Mouse (Mus musculus): ENCODE results near the gene Vezf1. TPM values are rescaled to one million over a fixed set of nuclear protein-coding genes. Genes with fewer than 3 reads are reported as not detected.
A peak's percentile ranks its signal among the peaks of the same experiment; 100 is the strongest.

Gene Vezf1
- polyA plus RNA-seq, 1 experiment from 2014 or later, result 26.8 TPM

GRCm38 (mm10) chr11:88125483-88125882 lies 57.4 kb downstream of the Vezf1 start:
- Histone ChIP-seq H3K9me3 (ENCODE audit: low read length) (no peaks in the 10 kb centered on the region), H3K4me1 (ENCODE audit: insufficient read depth, low read depth, low read length) (no peaks in the 10 kb centered on the region), H3K36me3 (ENCODE audit: insufficient read depth, low read length) (no peaks in the 10 kb centered on the region), H3K27me3 (replicated peaks; ENCODE audit: insufficient read depth, low read length) (no peaks in the 10 kb centered on the region), H3K9ac (replicated peaks; ENCODE audit: low read depth) (no peak overlapping the region), H3K4me2 (replicated peaks; ENCODE audit: low read depth, low read length) (no peak overlapping the region), H3K27ac (ENCODE audit: low read length) (no peak overlapping the region), H3K4me3 (ENCODE audit: low read depth, low read length) (no peak overlapping the region)
- no peak for DNase-seq (ENCODE audit: low spot score)
- 67% methylated on average over 6 of the region's 7 CpGs for WGBS
- no peak for ATAC-seq
- no peak for TF ChIP-seq CTCF (IDR thresholded peaks at IDR 0.05)
- TF ChIP-seq EP300 (IDR thresholded peaks at IDR 0.05), result no peak

GRCm38 (mm10) chr11:88126306-88126793 lies 58.3 kb downstream of the Vezf1 start:
- WGBS, result 41% methylated on average over 5 of the region's 5 CpGs

GRCm38 (mm10) chr11:88128461-88128860 lies 60.4 kb downstream of the Vezf1 start:
- 92% methylated on average over 9 of the region's 9 CpGs for WGBS
- no peaks in the 10 kb centered on the region for H3K9me3 ChIP-seq (ENCODE audit: low read length)
- ATAC-seq, result no peak

More at GRCm38 (mm10) chr11:88126306-88126793, 58.3 kb downstream of the Vezf1 start:
- H3K27me3 ChIP-seq (replicated peaks; ENCODE audit: insufficient read depth, low read length), result no peaks in the 10 kb centered on the region
- no peaks in the 10 kb centered on the region; the same call in 1 of the 2 replicates for H3K4me1 ChIP-seq (ENCODE audit: insufficient read depth, low read depth, low read length)
- no peak overlapping the region for H3K4me2 ChIP-seq (replicated peaks; ENCODE audit: low read depth, low read length)
- TF ChIP-seq EP300 (IDR thresholded peaks at IDR 0.05), result no peak
- TF ChIP-seq CTCF (IDR thresholded peaks at IDR 0.05), result no peak
- H3K36me3 ChIP-seq (ENCODE audit: insufficient read depth, low read length), result no peaks in the 10 kb centered on the region
- no peak overlapping the region for H3K9ac ChIP-seq (replicated peaks; ENCODE audit: low read depth)
- DNase-seq (ENCODE audit: low spot score), result no peak
- H3K9me3 ChIP-seq (ENCODE audit: low read length), result no peaks in the 10 kb centered on the region
- H3K27ac ChIP-seq (ENCODE audit: low read length), result no peak overlapping the region
- H3K4me3 ChIP-seq (ENCODE audit: low read depth, low read length), result no peak overlapping the region
- no peak for ATAC-seq

GRCm38 (mm10) chr11:88129281-88129680 lies 61.2 kb downstream of the Vezf1 start:
- DNase-seq (ENCODE audit: low spot score) (no peak), ATAC-seq (no peak)
- Histone ChIP-seq H3K36me3 (ENCODE audit: insufficient read depth, low read length) (no peaks in the 10 kb centered on the region), H3K4me2 (replicated peaks; ENCODE audit: low read depth, low read length) (no peak overlapping the region), H3K9ac (replicated peaks; ENCODE audit: low read depth) (no peak overlapping the region), H3K27ac (ENCODE audit: low read length) (no peak overlapping the region), H3K4me3 (ENCODE audit: low read depth, low read length) (no peak overlapping the region), H3K9me3 (ENCODE audit: low read length) (no peaks in the 10 kb centered on the region), H3K4me1 (ENCODE audit: insufficient read depth, low read depth, low read length) (peaks cover 6% of the 10 kb centered on the region; the same call in 1 of the 2 replicates), H3K27me3 (replicated peaks; ENCODE audit: insufficient read depth, low read length) (no peaks in the 10 kb centered on the region)
- WGBS, result 83% methylated on average over 3 of the region's 3 CpGs
- TF ChIP-seq EP300 (IDR thresholded peaks at IDR 0.05) (no peak), CTCF (IDR thresholded peaks at IDR 0.05) (no peak)

More at GRCm38 (mm10) chr11:88128461-88128860, 60.4 kb downstream of the Vezf1 start:
- Histone ChIP-seq H3K27me3 (replicated peaks; ENCODE audit: insufficient read depth, low read length) (no peaks in the 10 kb centered on the region), H3K4me2 (replicated peaks; ENCODE audit: low read depth, low read length) (no peak overlapping the region), H3K9ac (replicated peaks; ENCODE audit: low read depth) (no peak overlapping the region), H3K36me3 (ENCODE audit: insufficient read depth, low read length) (no peaks in the 10 kb centered on the region), H3K4me1 (ENCODE audit: insufficient read depth, low read depth, low read length) (peaks cover 6% of the 10 kb centered on the region; the same call in 1 of the 2 replicates), H3K27ac (ENCODE audit: low read length) (no peak overlapping the region), H3K4me3 (ENCODE audit: low read depth, low read length) (no peak overlapping the region)
- no peak for TF ChIP-seq CTCF (IDR thresholded peaks at IDR 0.05)
- TF ChIP-seq EP300 (IDR thresholded peaks at IDR 0.05), result no peak
- no peak for DNase-seq (ENCODE audit: low spot score)

GRCm38 (mm10) chr11:88129935-88130334 lies 61.9 kb downstream of the Vezf1 start:
- H3K9me3 ChIP-seq (ENCODE audit: low read length), result no peaks in the 10 kb centered on the region
- H3K4me3 ChIP-seq (ENCODE audit: low read depth, low read length), result no peak overlapping the region
- no peaks in the 10 kb centered on the region for H3K27me3 ChIP-seq (replicated peaks; ENCODE audit: insufficient read depth, low read length)
- WGBS, result 91% methylated on average over 10 of the region's 10 CpGs
- DNase-seq (ENCODE audit: low spot score) (no peak), ATAC-seq (no peak)
- no peak for TF ChIP-seq CTCF (IDR thresholded peaks at IDR 0.05)
- no peak for TF ChIP-seq EP300 (IDR thresholded peaks at IDR 0.05)
- no peak overlapping the region for H3K27ac ChIP-seq (ENCODE audit: low read length)
- H3K4me1 ChIP-seq (ENCODE audit: insufficient read depth, low read depth, low read length), result peaks cover 6% of the 10 kb centered on the region; the same call in 1 of the 2 replicates
- H3K4me2 ChIP-seq (replicated peaks; ENCODE audit: low read depth, low read length), result no peak overlapping the region
- H3K9ac ChIP-seq (replicated peaks; ENCODE audit: low read depth), result no peak overlapping the region
- H3K36me3 ChIP-seq (ENCODE audit: insufficient read depth, low read length), result no peaks in the 10 kb centered on the region

- DNase-seq (ENCODE audit: low spot score), result peak; percentile 72
Measured at GRCm38 (mm10) chr11:88131847-88132246, 63.8 kb downstream of the Vezf1 start.

More at GRCm38 (mm10) chr11:88131847-88132246, 63.8 kb downstream of the Vezf1 start:
- Histone ChIP-seq H3K4me2 (replicated peaks; ENCODE audit: low read depth, low read length) (peak overlapping the region; percentile 39), H3K27me3 (replicated peaks; ENCODE audit: insufficient read depth, low read length) (no peaks in the 10 kb centered on the region), H3K9ac (replicated peaks; ENCODE audit: low read depth) (no peak overlapping the region), H3K4me1 (ENCODE audit: insufficient read depth, low read depth, low read length) (peaks cover 6% of the 10 kb centered on the region; the same call in 1 of the 2 replicates), H3K4me3 (ENCODE audit: low read depth, low read length) (no peak overlapping the region), H3K27ac (ENCODE audit: low read length) (peak overlapping the region; percentile 62), H3K36me3 (ENCODE audit: insufficient read depth, low read length) (no peaks in the 10 kb centered on the region), H3K9me3 (ENCODE audit: low read length) (no peaks in the 10 kb centered on the region)
- ATAC-seq, result peak; percentile 77
- TF ChIP-seq CTCF (IDR thresholded peaks at IDR 0.05), result no peak
- TF ChIP-seq EP300 (IDR thresholded peaks at IDR 0.05), result no peak; the same call in 1 of the 2 replicates
- 14% methylated on average over 8 of the region's 8 CpGs for WGBS

Other genes with a start within 250 kb of the Vezf1 start
- not detected in 2 replicates for gene Lpo, start 240.0 kb upstream of the Vezf1 start, polyA plus RNA-seq (2015; fragmentation: Nextera tagmentation; extraction: Ambion mirVana)
- 5.6 and 7.5 TPM in 2 replicates for gene Mks1, start 215.1 kb upstream of the Vezf1 start, polyA plus RNA-seq (2015; fragmentation: Nextera tagmentation; extraction: Ambion mirVana)
- not detected in 2 replicates for gene Epx, start 192.7 kb upstream of the Vezf1 start, polyA plus RNA-seq (2015; fragmentation: Nextera tagmentation; extraction: Ambion mirVana)
- gene Olfr462, start 176.0 kb upstream of the Vezf1 start, polyA plus RNA-seq (2015; fragmentation: Nextera tagmentation; extraction: Ambion mirVana), result not detected in 2 replicates
- not detected in 2 replicates for gene Olfr463, start 170.9 kb upstream of the Vezf1 start, polyA plus RNA-seq (2015; fragmentation: Nextera tagmentation; extraction: Ambion mirVana)
- not detected in 2 replicates for gene Olfr464, start 147.3 kb upstream of the Vezf1 start, polyA plus RNA-seq (2015; fragmentation: Nextera tagmentation; extraction: Ambion mirVana)
- gene Dynll2, start 80.7 kb upstream of the Vezf1 start, polyA plus RNA-seq (2015; fragmentation: Nextera tagmentation; extraction: Ambion mirVana), result 12.3 and 14.5 TPM in 2 replicates
- 88.1 and 111 TPM in 2 replicates for gene Srsf1, start 20.9 kb upstream of the Vezf1 start, polyA plus RNA-seq (2015; fragmentation: Nextera tagmentation; extraction: Ambion mirVana)
- 14.6 TPM in 2 replicates for gene Cuedc1, start 29.8 kb downstream of the Vezf1 start, polyA plus RNA-seq (2015; fragmentation: Nextera tagmentation; extraction: Ambion mirVana)
- gene Mrps23, start 136.1 kb downstream of the Vezf1 start, polyA plus RNA-seq (2015; fragmentation: Nextera tagmentation; extraction: Ambion mirVana), result 46.5 TPM in 2 replicates
- gene Ccdc182, start 225.8 kb downstream of the Vezf1 start, polyA plus RNA-seq (2015; fragmentation: Nextera tagmentation; extraction: Ambion mirVana), result not detected in 2 replicates

All from lung, postnatal 0 days (tissue).